ENCODE assay signal across 16 mouse cellular contexts in genomic region chr11:38297693-38298092, GRCm38 (mm10).
"Had no signal": no experiment of that assay in that cellular context is flagged by ENCODE, and none has a peak within 500 bp of the region (broad histone marks: within the 10 kb centered on the region; RNA-seq: fewer than 3 reads in every experiment).

No protein-coding gene starts in this region.

- H3K9me3 ChIP-seq: neural tube, embryonic 13.5 days; neural tube, embryonic 15.5 days; stomach, embryonic 15.5 days had no signal

- H3K4me2 ChIP-seq: neural tube, embryonic 13.5 days; neural tube, embryonic 15.5 days; stomach, embryonic 15.5 days had no signal

- H3K4me3 ChIP-seq: neural tube, embryonic 13.5 days; neural tube, embryonic 15.5 days; stomach, embryonic 15.5 days had no signal

- H3K36me3 ChIP-seq: neural tube, embryonic 13.5 days; neural tube, embryonic 15.5 days; stomach, embryonic 15.5 days had no signal

- DNase-seq: retina, postnatal 1 day; right cerebral cortex, adult 18-20 months; right cerebral cortex, postnatal 14 days; right cerebral cortex, postnatal 25 days; right cerebral cortex, postnatal 4 days; spleen, adult 18-20 months; thymus, adult 18-20 months; thymus, adult 2 months; thymus, postnatal 14 days; thymus, postnatal 25 days; thymus, postnatal 36 days; thymus, postnatal 4 days had no signal

- H3K27ac ChIP-seq: neural tube, embryonic 13.5 days; neural tube, embryonic 15.5 days; stomach, embryonic 15.5 days; stomach, postnatal 0 days had no signal

- H3K9ac ChIP-seq: neural tube, embryonic 13.5 days; neural tube, embryonic 15.5 days; stomach, embryonic 15.5 days had no signal

- H3K4me1 ChIP-seq: neural tube, embryonic 13.5 days; neural tube, embryonic 15.5 days; stomach, embryonic 15.5 days had no signal

- H3K27me3 ChIP-seq: neural tube, embryonic 13.5 days; neural tube, embryonic 15.5 days; stomach, embryonic 15.5 days had no signal
